Mouse (Mus musculus): ENCODE data around the gene Dleu7. TPM values are rescaled to one million over a fixed set of nuclear protein-coding genes. Genes with fewer than 3 reads are reported as not detected.

Dleu7 gene
- polyA plus RNA-seq, 1 experiment: 6.6 TPM

- H3K4me3 ChIP-seq (replicated peaks; ENCODE audit: insufficient read depth, low read depth, low read length): no peak overlapping the region
Observed at GRCm38 (mm10) chr14:62328606-62329005, 35.8 kb upstream of the Dleu7 start.

GRCm38 (mm10) chr14:62327171-62327570 is 34.3 kb upstream of the Dleu7 start:
- WGBS: 7% methylated on average over 2 of the region's 2 CpGs
- no peaks in the 10 kb centered on the region for H3K27me3 ChIP-seq (ENCODE audit: control insufficient read depth, insufficient read depth, low read length)
- no peak overlapping the region for H3K27ac ChIP-seq (ENCODE audit: insufficient read depth, low read length)
- no peaks in the 10 kb centered on the region for H3K4me1 ChIP-seq (ENCODE audit: control insufficient read depth, insufficient read depth, low read length)
- no peak for TF ChIP-seq CTCF (IDR thresholded peaks at IDR 0.05; ENCODE audit: borderline replicate concordance, insufficient read depth, low read depth, low read length)
- no peak for TF ChIP-seq POLR2A (IDR thresholded peaks at IDR 0.05; ENCODE audit: borderline replicate concordance, insufficient read depth, low read length)
- no peak for DNase-seq
- H3K4me3 ChIP-seq (replicated peaks; ENCODE audit: insufficient read depth, low read depth, low read length): no peak overlapping the region

More at GRCm38 (mm10) chr14:62328606-62329005, 35.8 kb upstream of the Dleu7 start:
- 55% methylated on average over 6 of the region's 6 CpGs for WGBS
- Histone ChIP-seq H3K27me3 (ENCODE audit: control insufficient read depth, insufficient read depth, low read length) (no peaks in the 10 kb centered on the region), H3K27ac (ENCODE audit: insufficient read depth, low read length) (no peak overlapping the region), H3K4me1 (ENCODE audit: control insufficient read depth, insufficient read depth, low read length) (no peaks in the 10 kb centered on the region)
- no peak for TF ChIP-seq CTCF (IDR thresholded peaks at IDR 0.05; ENCODE audit: borderline replicate concordance, insufficient read depth, low read depth, low read length)
- no peak for TF ChIP-seq POLR2A (IDR thresholded peaks at IDR 0.05; ENCODE audit: borderline replicate concordance, insufficient read depth, low read length)
- no peak for DNase-seq

- TF ChIP-seq POLR2A (IDR thresholded peaks at IDR 0.05; ENCODE audit: borderline replicate concordance, insufficient read depth, low read length) (no peak), CTCF (IDR thresholded peaks at IDR 0.05; ENCODE audit: borderline replicate concordance, insufficient read depth, low read depth, low read length) (no peak)
- no peaks in the 10 kb centered on the region for H3K4me1 ChIP-seq (ENCODE audit: control insufficient read depth, insufficient read depth, low read length)
- H3K4me3 ChIP-seq (replicated peaks; ENCODE audit: insufficient read depth, low read depth, low read length): no peak overlapping the region
- 84% methylated on average over 3 of the region's 3 CpGs for WGBS
- DNase-seq: no peak
- no peak overlapping the region for H3K27ac ChIP-seq (ENCODE audit: insufficient read depth, low read length)
- no peaks in the 10 kb centered on the region for H3K27me3 ChIP-seq (ENCODE audit: control insufficient read depth, insufficient read depth, low read length)
Observed at GRCm38 (mm10) chr14:62326026-62326425, 33.2 kb upstream of the Dleu7 start.

GRCm38 (mm10) chr14:62324943-62325342 is 32.1 kb upstream of the Dleu7 start:
- 93% methylated on average over 5 of the region's 5 CpGs for WGBS
- Histone ChIP-seq H3K4me1 (ENCODE audit: control insufficient read depth, insufficient read depth, low read length) (no peaks in the 10 kb centered on the region), H3K27ac (ENCODE audit: insufficient read depth, low read length) (no peak overlapping the region), H3K27me3 (ENCODE audit: control insufficient read depth, insufficient read depth, low read length) (no peaks in the 10 kb centered on the region), H3K4me3 (replicated peaks; ENCODE audit: insufficient read depth, low read depth, low read length) (no peak overlapping the region)
- TF ChIP-seq CTCF (IDR thresholded peaks at IDR 0.05; ENCODE audit: borderline replicate concordance, insufficient read depth, low read depth, low read length): no peak
- no peak for TF ChIP-seq POLR2A (IDR thresholded peaks at IDR 0.05; ENCODE audit: borderline replicate concordance, insufficient read depth, low read length)
- no peak for DNase-seq

- TF ChIP-seq CTCF (IDR thresholded peaks at IDR 0.05; ENCODE audit: borderline replicate concordance, insufficient read depth, low read depth, low read length): no peak
- no peak for TF ChIP-seq POLR2A (IDR thresholded peaks at IDR 0.05; ENCODE audit: borderline replicate concordance, insufficient read depth, low read length)
- no peak for DNase-seq
- Histone ChIP-seq H3K4me3 (replicated peaks; ENCODE audit: insufficient read depth, low read depth, low read length) (no peak overlapping the region), H3K4me1 (ENCODE audit: control insufficient read depth, insufficient read depth, low read length) (no peaks in the 10 kb centered on the region), H3K27me3 (ENCODE audit: control insufficient read depth, insufficient read depth, low read length) (no peaks in the 10 kb centered on the region), H3K27ac (ENCODE audit: insufficient read depth, low read length) (no peak overlapping the region)
- 70% methylated on average over 5 of the region's 5 CpGs for WGBS
Observed at GRCm38 (mm10) chr14:62323457-62323856, 30.6 kb upstream of the Dleu7 start.

GRCm38 (mm10) chr14:62322581-62323344 is 29.9 kb upstream of the Dleu7 start:
- no peaks in the 10 kb centered on the region for H3K4me1 ChIP-seq (ENCODE audit: control insufficient read depth, insufficient read depth, low read length)
- H3K4me3 ChIP-seq (replicated peaks; ENCODE audit: insufficient read depth, low read depth, low read length): no peak overlapping the region
- no peaks in the 10 kb centered on the region for H3K27me3 ChIP-seq (ENCODE audit: control insufficient read depth, insufficient read depth, low read length)
- no peak for DNase-seq
- 31% methylated on average over 6 of the region's 6 CpGs for WGBS
- TF ChIP-seq POLR2A (IDR thresholded peaks at IDR 0.05; ENCODE audit: borderline replicate concordance, insufficient read depth, low read length) (no peak), CTCF (IDR thresholded peaks at IDR 0.05; ENCODE audit: borderline replicate concordance, insufficient read depth, low read depth, low read length) (no peak)
- no peak overlapping the region for H3K27ac ChIP-seq (ENCODE audit: insufficient read depth, low read length)

GRCm38 (mm10) chr14:62311672-62312071 is 18.8 kb upstream of the Dleu7 start:
- no peak overlapping the region for H3K4me3 ChIP-seq (replicated peaks; ENCODE audit: insufficient read depth, low read depth, low read length)
- WGBS: 100% methylated on average over 1 of the region's 1 CpGs
- DNase-seq: no peak
- no peaks in the 10 kb centered on the region for H3K27me3 ChIP-seq (ENCODE audit: control insufficient read depth, insufficient read depth, low read length)
- TF ChIP-seq POLR2A (IDR thresholded peaks at IDR 0.05; ENCODE audit: borderline replicate concordance, insufficient read depth, low read length) (no peak), CTCF (IDR thresholded peaks at IDR 0.05; ENCODE audit: borderline replicate concordance, insufficient read depth, low read depth, low read length) (no peak)
- no peaks in the 10 kb centered on the region for H3K4me1 ChIP-seq (ENCODE audit: control insufficient read depth, insufficient read depth, low read length)
- no peak overlapping the region for H3K27ac ChIP-seq (ENCODE audit: insufficient read depth, low read length)

GRCm38 (mm10) chr14:62309026-62309425 is 16.2 kb upstream of the Dleu7 start:
- Histone ChIP-seq H3K27ac (ENCODE audit: insufficient read depth, low read length) (no peak overlapping the region), H3K4me1 (ENCODE audit: control insufficient read depth, insufficient read depth, low read length) (no peaks in the 10 kb centered on the region), H3K27me3 (ENCODE audit: control insufficient read depth, insufficient read depth, low read length) (no peaks in the 10 kb centered on the region), H3K4me3 (replicated peaks; ENCODE audit: insufficient read depth, low read depth, low read length) (no peak overlapping the region)
- no peak for DNase-seq
- TF ChIP-seq POLR2A (IDR thresholded peaks at IDR 0.05; ENCODE audit: borderline replicate concordance, insufficient read depth, low read length) (no peak), CTCF (IDR thresholded peaks at IDR 0.05; ENCODE audit: borderline replicate concordance, insufficient read depth, low read depth, low read length) (no peak)
- WGBS: 16% methylated on average over 2 of the region's 2 CpGs
